Comparison of ENCODE assay signal across 9 mouse cellular contexts in genomic region chr15:8816501-8817368, GRCm38 (mm10).
DNase-seq lines count a peak whose midpoint lies in the region; ATAC-seq and TF ChIP-seq lines count a peak whose summit lies in the region.
"Had no signal": no experiment of that assay in that cellular context is flagged by ENCODE, and none has a peak within 500 bp of the region (broad histone marks: within the 10 kb centered on the region; RNA-seq: fewer than 3 reads in every experiment).

No protein-coding gene starts in this region.

- no peaks in the 10 kb centered on the region for H3K9me3 ChIP-seq in hindbrain, embryonic 13.5 days
- no peaks in the 10 kb centered on the region for H3K9me3 ChIP-seq in hindbrain, embryonic 11.5 days (ENCODE audit: control insufficient read depth, low read length)
- H3K9me3 ChIP-seq in neural tube, embryonic 13.5 days: no peaks in the 10 kb centered on the region

- peak; percentile 62; the same call in 1 of the 2 replicates for ATAC-seq in hindbrain, embryonic 13.5 days (ENCODE audit: low FRiP score)
- no peak for ATAC-seq in hindbrain, embryonic 11.5 days (ENCODE audit: low FRiP score)
- peak; percentile 84 for ATAC-seq in neural tube, embryonic 13.5 days (ENCODE audit: low read depth)

- no peak overlapping the region for H3K4me3 ChIP-seq in hindbrain, embryonic 13.5 days
- no peak overlapping the region for H3K4me3 ChIP-seq in hindbrain, embryonic 11.5 days (ENCODE audit: low read depth, low read length)
- H3K4me3 ChIP-seq in cortical plate, adult 2 months (ENCODE audit: insufficient read depth, low read length): no peak overlapping the region
- no peak overlapping the region for H3K4me3 ChIP-seq in neural tube, embryonic 13.5 days

- H3K4me2 ChIP-seq in hindbrain, embryonic 13.5 days: no peak overlapping the region
- no peak overlapping the region for H3K4me2 ChIP-seq in hindbrain, embryonic 11.5 days (replicated peaks; ENCODE audit: low read depth, low read length)
- no peak overlapping the region for H3K4me2 ChIP-seq in neural tube, embryonic 13.5 days

- H3K4me1 ChIP-seq in hindbrain, embryonic 13.5 days (replicated peaks): peaks cover 15% of the 10 kb centered on the region
- H3K4me1 ChIP-seq in hindbrain, embryonic 11.5 days (replicated peaks; ENCODE audit: control insufficient read depth, insufficient read depth, low read length): no peaks in the 10 kb centered on the region
- H3K4me1 ChIP-seq in cortical plate, adult 2 months (ENCODE audit: control insufficient read depth, insufficient read depth, low read length): no peaks in the 10 kb centered on the region; the same call in 1 of the 2 replicates
- H3K4me1 ChIP-seq in neural tube, embryonic 13.5 days (replicated peaks): peaks cover 24% of the 10 kb centered on the region

- 47% methylated on average over 10 of the region's 10 CpGs for WGBS in hindbrain, embryonic 13.5 days
- WGBS in hindbrain, embryonic 11.5 days: 54% methylated on average over 10 of the region's 10 CpGs
- WGBS in neural tube, embryonic 13.5 days: 33% methylated on average over 10 of the region's 10 CpGs

- H3K27ac ChIP-seq in hindbrain, embryonic 13.5 days: no peak overlapping the region
- H3K27ac ChIP-seq in hindbrain, embryonic 11.5 days (ENCODE audit: low read depth, low read length): no peak overlapping the region
- peak overlapping the region; percentile 66; the same call in 1 of the 2 replicates for H3K27ac ChIP-seq in cortical plate, adult 2 months (ENCODE audit: insufficient read depth, low read length)
- peak overlapping the region; percentile 61 for H3K27ac ChIP-seq in neural tube, embryonic 13.5 days (replicated peaks)

- no peak for TF ChIP-seq CTCF in cortical plate, adult 2 months (IDR thresholded peaks at IDR 0.05; ENCODE audit: extremely low read depth, insufficient read depth, low read length)

- no peak overlapping the region for H3K9ac ChIP-seq in hindbrain, embryonic 13.5 days
- no peak overlapping the region for H3K9ac ChIP-seq in hindbrain, embryonic 11.5 days (ENCODE audit: low read depth, low read length)
- no peak overlapping the region for H3K9ac ChIP-seq in neural tube, embryonic 13.5 days

- TF ChIP-seq POLR2A in cortical plate, adult 2 months (IDR thresholded peaks at IDR 0.05; ENCODE audit: extremely low read depth, insufficient read depth, low read length): no peak

- H3K27me3 ChIP-seq in hindbrain, embryonic 13.5 days: no peaks in the 10 kb centered on the region
- no peaks in the 10 kb centered on the region for H3K27me3 ChIP-seq in hindbrain, embryonic 11.5 days (ENCODE audit: control insufficient read depth, insufficient read depth, low read length)
- no peaks in the 10 kb centered on the region for H3K27me3 ChIP-seq in neural tube, embryonic 13.5 days

- no peaks in the 10 kb centered on the region for H3K36me3 ChIP-seq in hindbrain, embryonic 13.5 days
- no peaks in the 10 kb centered on the region for H3K36me3 ChIP-seq in hindbrain, embryonic 11.5 days (ENCODE audit: control insufficient read depth, insufficient read depth, low read length)
- H3K36me3 ChIP-seq in neural tube, embryonic 13.5 days: no peaks in the 10 kb centered on the region

- no peak for DNase-seq in hindbrain, embryonic 11.5 days (ENCODE audit: low spot score)
- peak; percentile 5 to 52 for DNase-seq in kidney, adult 8-10 months
- no peak for DNase-seq in right cerebral cortex, postnatal 36 days (ENCODE audit: low spot score in 2 of 2)
- DNase-seq in urinary bladder, postnatal 10 days (ENCODE audit: low spot score): no peak
- no peak for DNase-seq in right cerebral cortex, postnatal 14 days
- DNase-seq: lung, postnatal 10 days had no signal

Comparison
In these comparisons a context has a peak if more than half of its experiments do, and no peak if none do; other contexts are left out.
1. H3K27ac ChIP-seq: peak in cortical plate, adult 2 months (single experiment) and neural tube, embryonic 13.5 days (single experiment); none in hindbrain, embryonic 13.5 days (single experiment) and hindbrain, embryonic 11.5 days (single experiment).
2. DNase-seq: peak in kidney, adult 8-10 months (2 of 2); none in hindbrain, embryonic 11.5 days (single experiment), right cerebral cortex, postnatal 36 days (0 of 2), urinary bladder, postnatal 10 days (single experiment) and right cerebral cortex, postnatal 14 days (single experiment).